Mouse (Mus musculus): Measurements from ENCODE around the gene Osmr. TPM values are rescaled to one million over a fixed set of nuclear protein-coding genes. Genes with fewer than 3 reads are reported as not detected.

The Osmr gene
- total and polyA plus RNA-seq, 3 experiments, result not detected

DNA sequence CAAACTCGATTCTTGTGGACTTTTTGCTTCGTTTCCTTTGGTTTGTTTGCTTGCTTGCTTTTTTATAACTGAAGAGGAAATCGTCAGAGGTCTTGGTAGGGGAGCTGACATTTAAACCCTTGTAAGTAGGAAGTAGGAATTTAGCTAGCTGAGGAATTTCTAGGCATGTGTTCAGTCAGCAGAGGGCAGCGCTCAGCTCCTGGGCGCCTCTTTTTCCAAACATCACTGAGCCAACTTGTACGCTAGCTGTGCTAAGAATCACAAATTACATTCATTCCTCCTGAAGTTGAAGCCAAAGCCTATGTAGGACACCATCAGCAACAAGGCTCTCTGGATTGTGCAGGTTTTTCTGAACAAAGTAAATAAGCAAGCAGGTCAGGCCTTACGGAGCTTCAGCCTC lies 7.4 kb upstream of the Osmr start:
- TF ChIP-seq CTCF (conservative IDR thresholded peaks at IDR 0.05 in 1 of 2, IDR thresholded peaks at IDR 0.05 in 1 of 2; ENCODE audit: low read depth in 2 of 2, low read length in 2 of 2), result peak; percentile 28 to 65; a peak in 3 of 4 replicates
- TF ChIP-seq CHD1 (IDR thresholded peaks at IDR 0.05; ENCODE audit: low read depth, low read length), result no peak
- TF ChIP-seq ZMIZ1 (IDR thresholded peaks at IDR 0.05; ENCODE audit: low read depth, low read length), result no peak
- no peak for TF ChIP-seq ZC3H11A (IDR thresholded peaks at IDR 0.05; ENCODE audit: low read depth, low read length)
- no peak for TF ChIP-seq E2F4 (IDR thresholded peaks at IDR 0.05; ENCODE audit: insufficient replicate concordance, low read depth, low read length)
- TF ChIP-seq CHD2 (IDR thresholded peaks at IDR 0.05; ENCODE audit: low read length), result no peak
- TF ChIP-seq RAD21 (IDR thresholded peaks at IDR 0.05; ENCODE audit: low read depth, low read length), result no peak; the same call in 1 of the 2 replicates
- TF ChIP-seq EP300 (IDR thresholded peaks at IDR 0.05; ENCODE audit: low read length), result no peak
- TF ChIP-seq NELFE (IDR thresholded peaks at IDR 0.05; ENCODE audit: low read depth, low read length), result no peak
- TF ChIP-seq ETS1 (conservative IDR thresholded peaks at IDR 0.05; ENCODE audit: low read depth, low read length), result no peak
- TF ChIP-seq MXI1 (IDR thresholded peaks at IDR 0.05; ENCODE audit: low read depth, low read length), result no peak
- no peak for TF ChIP-seq HCFC1 (IDR thresholded peaks at IDR 0.05; ENCODE audit: low read depth, low read length)
- no peak for TF ChIP-seq USF2 (conservative IDR thresholded peaks at IDR 0.05; ENCODE audit: low read depth, low read length)
- TF ChIP-seq POLR2A (IDR thresholded peaks at IDR 0.05; ENCODE audit: low read depth, low read length), result no peak
- no peak for TF ChIP-seq PAX5 (IDR thresholded peaks at IDR 0.05; ENCODE audit: low read length)
- TF ChIP-seq TCF12 (IDR thresholded peaks at IDR 0.05; ENCODE audit: low read depth, low read length), result no peak
- TF ChIP-seq ELF1 (IDR thresholded peaks at IDR 0.05; ENCODE audit: low read depth, low read length), result peak; percentile 15; the same call in 1 of the 2 replicates
- TF ChIP-seq TBP (conservative IDR thresholded peaks at IDR 0.05; ENCODE audit: low read depth, low read length), result no peak
- no peak for TF ChIP-seq MAFK (IDR thresholded peaks at IDR 0.05; ENCODE audit: insufficient replicate concordance, low read length)
- no peak for TF ChIP-seq SIN3A (IDR thresholded peaks at IDR 0.05; ENCODE audit: low read length)
- TF ChIP-seq MAX (IDR thresholded peaks at IDR 0.05; ENCODE audit: low read length), result no peak; the same call in 1 of the 2 replicates
- peak; percentile 50 for TF ChIP-seq SMC3 (IDR thresholded peaks at IDR 0.05; ENCODE audit: low read depth, low read length)
- no peak for TF ChIP-seq USF1 (IDR thresholded peaks at IDR 0.05; ENCODE audit: low read depth, low read length)
- no peak for TF ChIP-seq BHLHE40 (IDR thresholded peaks at IDR 0.05; ENCODE audit: low read depth, low read length)
- TF ChIP-seq POLR2AphosphoS2 (IDR thresholded peaks at IDR 0.05; ENCODE audit: low read depth, low read length), result no peak
- in situ Hi-C loops (cut with MboI; ENCODE audit: low pct_ligation_motif_present, low pct_unique_long_range_greater_than_20kb, low sequenced_read_pairs), result no loop called here
- dilution Hi-C loops (cut with MboI; ENCODE audit: extremely low pct_ligation_motif_present, extremely low pct_unique_long_range_greater_than_20kb, low sequenced_read_pairs), result no loop called here
- DNase-seq (ENCODE audit: extremely low read depth), result no peak
- Histone ChIP-seq H3K79me2 (replicated peaks; ENCODE audit: control insufficient read depth, extremely low read depth, insufficient read depth, poor library complexity, severe bottlenecking) (no peaks in the 10 kb centered on the region), H3K4me2 (ENCODE audit: insufficient read depth, low read depth, poor library complexity, severe bottlenecking) (no peak overlapping the region), H3K27ac (ENCODE audit: insufficient read depth, low read depth) (no peak overlapping the region), H3K4me1 (ENCODE audit: control insufficient read depth in 1 of 2, insufficient read depth in 2 of 2) (peaks cover 0 to 5% of the 10 kb centered on the region in 2 experiments; a peak in 2 of 4 replicates), H3K36me3 (replicated peaks in 1 of 2; ENCODE audit: control insufficient read depth in 1 of 2, insufficient read depth in 1 of 2, low read length in 1 of 2) (no peaks in the 10 kb centered on the region), H3K27me3 (replicated peaks) (peaks cover 3% of the 10 kb centered on the region), H3K9ac (ENCODE audit: insufficient read depth, low read depth) (no peak overlapping the region), H3K9me3 (replicated peaks; ENCODE audit: low read length) (no peaks in the 10 kb centered on the region), H3K4me3 (replicated peaks in 1 of 3; ENCODE audit: low read depth in 2 of 3, low read length in 2 of 3, poor library complexity in 1 of 3) (no peak overlapping the region)

Data from CH12.LX (cell line).